Mouse (Mus musculus): ENCODE data around the gene Slc16a3. TPM values are rescaled to one million over a fixed set of nuclear protein-coding genes. Genes with fewer than 3 reads are reported as not detected.

The Slc16a3 gene
- polyA plus RNA-seq, 1 experiment from 2014 or later = 111 TPM

GRCm38 (mm10) chr11:120928468-120928867 lies 19.8 kb upstream of the Slc16a3 start:
- H3K27me3 ChIP-seq (ENCODE audit: insufficient read depth, poor library complexity, severe bottlenecking) = no peaks in the 10 kb centered on the region
- peaks cover 40% of the 10 kb centered on the region for H3K36me3 ChIP-seq
- no peaks in the 10 kb centered on the region for H3K9me3 ChIP-seq
- H3K4me3 ChIP-seq = no peak overlapping the region
- WGBS = 91% methylated on average over 4 of the region's 4 CpGs
- DNase-seq (ENCODE audit: low spot score) = no peak
- H3K4me1 ChIP-seq (replicated peaks) = peaks cover 13% of the 10 kb centered on the region
- no peak overlapping the region for H3K27ac ChIP-seq

- H3K27ac ChIP-seq = no peak overlapping the region
- H3K4me3 ChIP-seq = no peak overlapping the region
- no peaks in the 10 kb centered on the region for H3K27me3 ChIP-seq (ENCODE audit: insufficient read depth, poor library complexity, severe bottlenecking)
- H3K36me3 ChIP-seq = peaks cover 10% of the 10 kb centered on the region
- no peak for DNase-seq (ENCODE audit: low spot score)
- WGBS = 96% methylated on average over 4 of the region's 4 CpGs
- H3K4me1 ChIP-seq (replicated peaks) = peaks cover 13% of the 10 kb centered on the region
- no peaks in the 10 kb centered on the region for H3K9me3 ChIP-seq
Observed at GRCm38 (mm10) chr11:120931479-120931878, 16.8 kb upstream of the Slc16a3 start.

GRCm38 (mm10) chr11:120932564-120933398 lies 15.5 kb upstream of the Slc16a3 start, which contains the start of gene Ccdc57:
Ccdc57 (minus strand) TSS chr11:120932872.
- no peaks in the 10 kb centered on the region for H3K27me3 ChIP-seq (ENCODE audit: insufficient read depth, poor library complexity, severe bottlenecking)
- no peaks in the 10 kb centered on the region for H3K9me3 ChIP-seq
- H3K36me3 ChIP-seq = peaks cover 9% of the 10 kb centered on the region
- peak within 1 kb of the TSS; percentile 73 for H3K4me3 ChIP-seq
- peak within 1 kb of the TSS; percentile 92 for H3K27ac ChIP-seq
- peak; percentile 89 for DNase-seq (ENCODE audit: low spot score)
- peaks cover 13% of the 10 kb centered on the region for H3K4me1 ChIP-seq (replicated peaks)
- WGBS = 9% methylated on average over 44 of the region's 44 CpGs

GRCm38 (mm10) chr11:120937976-120938375 lies 10.3 kb upstream of the Slc16a3 start:
- no peaks in the 10 kb centered on the region for H3K27me3 ChIP-seq (ENCODE audit: insufficient read depth, poor library complexity, severe bottlenecking)
- H3K4me3 ChIP-seq = no peak overlapping the region
- DNase-seq (ENCODE audit: low spot score) = no peak
- peaks cover 14% of the 10 kb centered on the region for H3K4me1 ChIP-seq (replicated peaks)
- no peaks in the 10 kb centered on the region for H3K36me3 ChIP-seq
- H3K27ac ChIP-seq = no peak overlapping the region
- 96% methylated on average over 1 of the region's 1 CpGs for WGBS
- no peaks in the 10 kb centered on the region for H3K9me3 ChIP-seq

- Histone ChIP-seq H3K27ac (no peak overlapping the region), H3K36me3 (no peaks in the 10 kb centered on the region), H3K27me3 (ENCODE audit: insufficient read depth, poor library complexity, severe bottlenecking) (no peaks in the 10 kb centered on the region), H3K9me3 (no peaks in the 10 kb centered on the region), H3K4me3 (no peak overlapping the region), H3K4me1 (replicated peaks) (peaks cover 10% of the 10 kb centered on the region)
- WGBS = 42% methylated on average over 4 of the region's 4 CpGs
- no peak for DNase-seq (ENCODE audit: low spot score)
Observed at GRCm38 (mm10) chr11:120938795-120939194, 9.5 kb upstream of the Slc16a3 start.

- Histone ChIP-seq H3K27ac (no peak overlapping the region), H3K4me1 (replicated peaks) (peaks cover 10% of the 10 kb centered on the region), H3K27me3 (ENCODE audit: insufficient read depth, poor library complexity, severe bottlenecking) (no peaks in the 10 kb centered on the region), H3K4me3 (no peak overlapping the region), H3K9me3 (no peaks in the 10 kb centered on the region), H3K36me3 (no peaks in the 10 kb centered on the region)
- 58% methylated on average over 6 of the region's 6 CpGs for WGBS
- DNase-seq (ENCODE audit: low spot score) = no peak
Observed at GRCm38 (mm10) chr11:120939712-120940341, 8.5 kb upstream of the Slc16a3 start.

GRCm38 (mm10) chr11:120940959-120941358 lies 7.3 kb upstream of the Slc16a3 start:
- WGBS = 88% methylated on average over 6 of the region's 6 CpGs
- H3K27ac ChIP-seq = no peak overlapping the region
- 0 out of 2 replicates have a peak, but pooled peaks cover 3% of the 10 kb centered on the region for H3K27me3 ChIP-seq (ENCODE audit: insufficient read depth, poor library complexity, severe bottlenecking)
- H3K4me3 ChIP-seq = no peak overlapping the region
- peaks cover 10% of the 10 kb centered on the region for H3K4me1 ChIP-seq (replicated peaks)
- H3K36me3 ChIP-seq = no peaks in the 10 kb centered on the region
- no peaks in the 10 kb centered on the region for H3K9me3 ChIP-seq
- DNase-seq (ENCODE audit: low spot score) = no peak

GRCm38 (mm10) chr11:120945266-120945665 lies 3.0 kb upstream of the Slc16a3 start:
- Histone ChIP-seq H3K4me3 (no peak overlapping the region), H3K36me3 (no peaks in the 10 kb centered on the region), H3K9me3 (no peaks in the 10 kb centered on the region), H3K27ac (no peak overlapping the region), H3K27me3 (ENCODE audit: insufficient read depth, poor library complexity, severe bottlenecking) (0 out of 2 replicates have a peak, but pooled peaks cover 3% of the 10 kb centered on the region), H3K4me1 (replicated peaks) (peaks cover 26% of the 10 kb centered on the region)
- no peak for DNase-seq (ENCODE audit: low spot score)
- WGBS = 83% methylated on average over 7 of the region's 7 CpGs

- Histone ChIP-seq H3K4me3 (no peak overlapping the region), H3K4me1 (replicated peaks) (peaks cover 33% of the 10 kb centered on the region), H3K36me3 (no peaks in the 10 kb centered on the region), H3K27ac (no peak overlapping the region), H3K27me3 (ENCODE audit: insufficient read depth, poor library complexity, severe bottlenecking) (0 out of 2 replicates have a peak, but pooled peaks cover 3% of the 10 kb centered on the region), H3K9me3 (no peaks in the 10 kb centered on the region)
- no peak for DNase-seq (ENCODE audit: low spot score)
- 92% methylated on average over 5 of the region's 5 CpGs for WGBS
Observed at GRCm38 (mm10) chr11:120945926-120946325, 2.4 kb upstream of the Slc16a3 start.

GRCm38 (mm10) chr11:120948861-120949851 lies 876 bp downstream of the Slc16a3 start:
- Histone ChIP-seq H3K27me3 (ENCODE audit: insufficient read depth, poor library complexity, severe bottlenecking) (0 out of 2 replicates have a peak, but pooled peaks cover 3% of the 10 kb centered on the region), H3K4me1 (replicated peaks) (peaks cover 60% of the 10 kb centered on the region), H3K4me3 (peak overlapping the region; percentile 73), H3K27ac (peak overlapping the region; percentile 93), H3K36me3 (peaks cover 21% of the 10 kb centered on the region), H3K9me3 (no peaks in the 10 kb centered on the region)
- WGBS = under 1% methylated on average over 75 of the region's 75 CpGs
- DNase-seq (ENCODE audit: low spot score) = peak; percentile 70

GRCm38 (mm10) chr11:120949863-120950262 lies 1.6 kb downstream of the Slc16a3 start:
- WGBS = 6% methylated on average over 10 of the region's 10 CpGs
- peak; percentile 29 for DNase-seq (ENCODE audit: low spot score)
- Histone ChIP-seq H3K4me1 (replicated peaks) (peaks cover 66% of the 10 kb centered on the region), H3K4me3 (peak overlapping the region; percentile 73), H3K27me3 (ENCODE audit: insufficient read depth, poor library complexity, severe bottlenecking) (0 out of 2 replicates have a peak, but pooled peaks cover 3% of the 10 kb centered on the region), H3K36me3 (peaks cover 29% of the 10 kb centered on the region), H3K27ac (peak overlapping the region; percentile 93), H3K9me3 (no peaks in the 10 kb centered on the region)

Measured in hindbrain, embryonic 10.5 days (tissue).